Mouse (Mus musculus) ES-E14 (cell line): Measurements from ENCODE around the gene Hoxd9.

Experiments used
- CHD2 ChIP-seq: IDR thresholded peaks from 2 replicates; pipeline ENCODE4 v1.6.1; 2014; ENCODE audit warnings: mild to moderate bottlenecking, low read depth, low read length, inconsistent platforms
- HCFC1 ChIP-seq: IDR thresholded peaks from 2 replicates; pipeline ENCODE4 v1.6.1; 2012; ENCODE audit warnings: low read length, inconsistent platforms, borderline replicate concordance; ENCODE audit not compliant: insufficient read depth
- MAFK ChIP-seq: IDR thresholded peaks from 2 replicates; pipeline ENCODE4 v1.6.1; 2014; ENCODE audit warnings: mild to moderate bottlenecking, low read depth, low read length, inconsistent platforms; ENCODE audit not compliant: insufficient read depth
- ZC3H11A ChIP-seq: IDR thresholded peaks from 2 replicates; pipeline ENCODE4 v1.6.1; 2012; ENCODE audit warnings: low read depth, mild to moderate bottlenecking, inconsistent platforms, low read length, borderline replicate concordance
- ZNF384 ChIP-seq: IDR thresholded peaks from 2 replicates; pipeline ENCODE4 v1.6.1; 2012; ENCODE audit warnings: low read depth, low read length, inconsistent platforms

DNA sequence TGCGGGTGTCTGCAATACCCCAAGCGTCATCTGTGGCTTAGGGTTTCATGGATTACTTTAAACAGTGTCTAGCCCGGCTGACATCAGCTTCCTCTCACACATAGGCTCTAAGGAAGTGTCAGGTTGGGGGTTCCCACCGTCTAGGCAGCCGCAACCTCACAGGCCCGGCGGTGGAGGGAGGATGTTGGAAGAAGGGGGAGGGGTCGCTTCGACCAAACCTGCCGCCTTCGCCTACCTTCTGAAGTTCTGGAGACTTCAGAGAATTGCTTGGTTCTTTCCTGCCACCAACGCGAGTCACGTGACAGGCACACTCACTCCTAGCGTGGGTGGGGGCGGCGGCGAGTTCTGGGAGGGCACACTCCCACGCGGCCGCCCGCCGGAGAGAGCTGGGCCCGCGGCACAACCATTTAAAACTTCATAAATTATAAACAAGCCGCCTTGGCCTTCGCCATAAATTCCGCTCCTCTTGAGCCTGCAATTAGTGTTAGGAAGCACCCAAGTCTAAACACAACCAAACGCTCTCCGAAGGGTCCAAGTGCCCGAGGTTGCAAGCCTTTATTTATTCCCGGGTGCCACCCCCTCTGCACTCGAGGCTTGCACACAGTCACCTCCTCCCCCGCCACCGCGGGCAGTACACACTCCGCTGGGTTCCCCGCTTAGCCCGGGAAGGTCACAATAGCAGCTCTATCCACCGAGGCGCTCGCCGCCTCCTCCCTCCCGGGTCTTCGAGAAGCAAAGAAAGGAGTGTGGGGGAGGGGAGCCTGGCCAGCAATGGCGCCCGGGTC, 52.0 kb downstream of the Hoxd9 start:
- TF ChIP-seq ZC3H11A (no peak), MAFK (no peak), HCFC1 (no peak), ZNF384 (no peak), CHD2 (no peak)
